ENCODE assay signal across 28 mouse cellular contexts in the genomic region with DNA sequence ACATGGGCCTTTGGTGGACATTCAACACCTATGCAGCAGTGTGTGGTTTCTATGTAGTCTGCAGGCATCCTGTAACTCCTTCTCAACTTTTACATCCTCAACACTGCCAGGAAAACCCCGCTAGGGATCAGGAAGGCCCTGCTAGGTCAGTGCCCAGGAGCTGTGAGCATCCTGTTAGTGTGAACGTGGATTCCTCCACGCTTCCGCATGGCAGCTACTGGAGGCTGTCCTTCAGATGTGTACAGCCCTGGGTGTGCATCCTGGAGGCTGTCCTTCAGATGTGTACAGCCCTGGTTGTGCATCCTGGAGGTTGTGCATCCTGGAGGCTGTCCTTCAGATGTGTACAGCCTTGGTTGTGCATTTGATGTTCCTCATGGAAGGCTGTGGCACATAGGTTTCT.
"Had no signal": no experiment of that assay in that cellular context is flagged by ENCODE, and none has a peak within 500 bp of the region (broad histone marks: within the 10 kb centered on the region; RNA-seq: fewer than 3 reads in every experiment).

No protein-coding gene starts in this region.

- H3K9me3 ChIP-seq: limb, embryonic 10.5 days; limb, embryonic 12.5 days; limb, embryonic 13.5 days; limb, embryonic 15.5 days; liver, embryonic 12.5 days; liver, embryonic 13.5 days; liver, embryonic 15.5 days; lung, embryonic 15.5 days; megakaryocyte, embryonic 14.5 days; midbrain, embryonic 10.5 days; midbrain, embryonic 12.5 days; midbrain, embryonic 13.5 days; midbrain, embryonic 15.5 days; neural tube, embryonic 12.5 days had no signal

- ATAC-seq: liver, embryonic 12.5 days; liver, postnatal 0 days; midbrain, embryonic 13.5 days; midbrain, embryonic 15.5 days; midbrain, embryonic 16.5 days had no signal

- H3K36me3 ChIP-seq: limb, embryonic 10.5 days; limb, embryonic 12.5 days; limb, embryonic 13.5 days; limb, embryonic 15.5 days; liver, embryonic 12.5 days; liver, embryonic 13.5 days; liver, embryonic 15.5 days; lung, embryonic 15.5 days; midbrain, embryonic 10.5 days; midbrain, embryonic 12.5 days; midbrain, embryonic 13.5 days; midbrain, embryonic 15.5 days; neural tube, embryonic 12.5 days had no signal

- DNase-seq: left cerebral cortex, postnatal 4 days; liver; liver, embryonic 13.5 days; liver, postnatal 0 days; lung, adult 2 months; lung, postnatal 10 days; lung, postnatal 14 days; midbrain, embryonic 14.5 days had no signal

- H3K4me3 ChIP-seq: left cerebral cortex, adult 2 months; limb, embryonic 10.5 days; limb, embryonic 12.5 days; limb, embryonic 13.5 days; limb, embryonic 15.5 days; liver, embryonic 12.5 days; liver, embryonic 13.5 days; liver, embryonic 15.5 days; lung, embryonic 15.5 days; megakaryocyte, embryonic 14.5 days; midbrain, embryonic 10.5 days; midbrain, embryonic 12.5 days; midbrain, embryonic 13.5 days; midbrain, embryonic 15.5 days; myocyte; neural tube, embryonic 12.5 days had no signal

- H3K4me2 ChIP-seq: limb, embryonic 12.5 days; limb, embryonic 13.5 days; limb, embryonic 15.5 days; liver, embryonic 11.5 days; liver, embryonic 12.5 days; liver, embryonic 13.5 days; liver, embryonic 15.5 days; lung, embryonic 15.5 days; midbrain, embryonic 11.5 days; midbrain, embryonic 12.5 days; midbrain, embryonic 13.5 days; midbrain, embryonic 15.5 days; neural tube, embryonic 12.5 days had no signal

- H3K27me3 ChIP-seq: limb, embryonic 13.5 days; limb, embryonic 15.5 days; liver, embryonic 13.5 days; liver, embryonic 15.5 days; lung, embryonic 15.5 days; megakaryocyte, embryonic 14.5 days; midbrain, embryonic 13.5 days; midbrain, embryonic 15.5 days; neural tube, embryonic 12.5 days had no signal

- H3K9ac ChIP-seq: limb, embryonic 12.5 days; limb, embryonic 13.5 days; limb, embryonic 15.5 days; liver, embryonic 12.5 days; liver, embryonic 13.5 days; liver, embryonic 14.5 days; liver, embryonic 15.5 days; liver, postnatal 0 days; lung, embryonic 15.5 days; midbrain, embryonic 12.5 days; midbrain, embryonic 13.5 days; midbrain, embryonic 15.5 days; neural tube, embryonic 12.5 days had no signal

- H3K27ac ChIP-seq: left cerebral cortex, adult 2 months; limb, embryonic 10.5 days; limb, embryonic 12.5 days; limb, embryonic 13.5 days; limb, embryonic 15.5 days; liver, embryonic 12.5 days; liver, embryonic 13.5 days; liver, embryonic 14.5 days; liver, embryonic 15.5 days; lung, embryonic 15.5 days; macrophage; midbrain, embryonic 10.5 days; midbrain, embryonic 12.5 days; midbrain, embryonic 13.5 days; midbrain, embryonic 15.5 days; neural tube, embryonic 12.5 days had no signal

- H3K4me1 ChIP-seq: limb, embryonic 12.5 days; limb, embryonic 15.5 days; midbrain, embryonic 12.5 days; midbrain, embryonic 13.5 days; midbrain, embryonic 15.5 days; neural tube, embryonic 12.5 days had no signal
